Mouse (Mus musculus) adrenal gland, postnatal 10 days (tissue): ENCODE data around the gene Pik3ca. TPM values are rescaled to one million over a fixed set of nuclear protein-coding genes. Genes with fewer than 3 reads are reported as not detected.

Experiments
- DNase-seq: peaks from one replicate; pipeline ENCODE4 v3.0.0; 2021; ENCODE audit warnings: mixed read lengths
- total RNA-seq, 2 experiments: library from RNA; stranded (reverse); gene quantifications; 2 replicates each; pipeline ENCODE4 v1.2.3; 2021

The Pik3ca gene
- total RNA-seq, 2 experiments from 2014 or later, result 36.0 to 44.2 TPM

DNA sequence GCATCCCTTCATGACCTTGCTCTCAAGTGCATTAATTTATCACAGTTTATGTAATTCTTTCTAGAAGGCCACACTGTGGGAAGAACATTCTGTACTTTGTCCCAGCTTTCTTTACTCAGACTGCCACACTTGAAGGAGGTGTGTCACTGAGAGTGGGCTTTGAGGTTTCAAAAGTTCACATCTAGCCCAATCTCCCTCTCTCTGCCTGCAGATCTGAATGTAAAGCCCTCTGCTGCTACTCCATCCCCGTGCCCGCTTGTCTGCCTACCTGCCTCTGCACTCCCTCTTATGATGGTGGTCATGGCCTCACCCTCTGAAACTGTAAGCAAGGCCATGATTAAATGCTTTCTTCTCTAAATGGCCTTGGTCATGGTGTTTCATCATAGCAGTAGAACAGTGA is 102.9 kb downstream of the Pik3ca start:
- DNase-seq, result no peak

- no peak for DNase-seq
Observed at GRCm38 (mm10) chr3:32505841-32506240, 108.4 kb downstream of the Pik3ca start.

DNA sequence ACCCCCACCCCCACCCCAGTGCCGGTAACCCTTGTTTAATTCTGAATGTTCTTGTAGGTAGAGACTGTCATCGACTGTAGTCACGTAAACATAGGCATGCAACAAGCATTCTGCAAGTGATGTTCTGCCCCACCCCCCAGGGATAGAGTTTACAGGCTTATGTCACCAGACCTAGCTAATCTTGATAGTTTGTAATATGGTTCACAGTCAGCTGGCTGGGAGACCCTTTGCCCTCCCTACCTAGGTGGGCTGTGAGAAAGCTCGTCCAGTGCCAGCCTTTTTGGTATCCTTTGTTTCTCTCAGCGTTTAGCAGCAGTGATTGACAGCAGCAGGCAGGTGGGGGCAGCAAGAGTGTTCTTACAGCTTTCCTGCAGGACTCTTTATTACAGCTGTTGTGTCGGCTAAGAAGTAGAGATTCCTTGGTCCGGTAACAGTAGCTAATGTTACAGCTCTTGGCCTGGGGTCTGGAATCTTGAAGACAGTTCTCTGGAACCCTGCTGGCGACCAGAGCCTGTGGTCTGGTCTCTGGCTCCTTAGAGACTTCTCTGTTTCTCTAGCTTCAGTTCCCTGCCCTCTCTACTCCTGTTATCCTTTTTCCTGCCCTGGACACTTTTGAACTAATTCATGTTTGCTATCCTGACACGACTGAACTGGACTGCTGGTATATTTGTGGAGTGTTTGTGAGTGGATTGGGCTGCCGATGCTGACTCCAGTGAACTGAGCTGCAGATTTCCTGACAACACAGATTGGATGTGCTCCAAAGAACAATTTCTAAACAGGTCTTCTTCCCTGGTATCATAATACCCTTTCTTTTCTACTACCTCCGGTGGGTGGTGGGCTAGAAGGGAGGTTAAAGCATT is 109.1 kb downstream of the Pik3ca start:
- DNase-seq, result no peak

DNA sequence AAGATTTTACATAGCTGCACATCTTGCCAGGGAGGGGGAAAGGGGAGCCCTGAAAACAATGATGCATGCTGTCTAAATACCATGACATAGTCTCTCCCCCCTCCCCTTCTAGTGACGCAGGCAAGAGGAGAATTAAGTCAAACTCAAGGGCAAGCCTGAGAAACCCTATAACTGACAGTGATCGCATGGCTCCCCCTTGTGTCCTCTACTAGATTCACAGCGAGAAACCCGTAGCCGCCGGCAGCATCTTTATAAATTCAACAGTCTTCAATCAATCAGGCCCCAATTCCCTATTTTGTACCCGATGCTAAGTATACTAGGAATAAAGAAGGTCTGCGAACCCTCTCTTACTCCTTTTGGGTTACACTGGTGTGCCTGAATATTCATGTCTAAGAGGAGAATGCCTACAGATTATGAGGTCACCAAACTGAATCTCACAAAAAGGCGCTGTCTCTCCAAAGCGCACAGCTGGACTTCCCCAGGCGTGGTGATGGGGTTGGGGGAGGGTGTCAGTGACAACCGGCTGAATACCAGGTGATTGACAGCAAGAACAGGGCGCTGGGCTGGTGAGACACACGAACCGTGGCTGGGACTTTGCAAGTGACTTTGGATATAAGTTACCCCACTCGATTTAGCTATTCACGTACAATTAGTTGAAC is 111.3 kb downstream of the Pik3ca start:
- DNase-seq, result peak; percentile 80

- DNase-seq, result no peak
Observed at GRCm38 (mm10) chr3:32509496-32510374, 112.3 kb downstream of the Pik3ca start, which contains the start of gene Zfp639. Zfp639 (plus strand) TSS chr3:32510259.

DNA sequence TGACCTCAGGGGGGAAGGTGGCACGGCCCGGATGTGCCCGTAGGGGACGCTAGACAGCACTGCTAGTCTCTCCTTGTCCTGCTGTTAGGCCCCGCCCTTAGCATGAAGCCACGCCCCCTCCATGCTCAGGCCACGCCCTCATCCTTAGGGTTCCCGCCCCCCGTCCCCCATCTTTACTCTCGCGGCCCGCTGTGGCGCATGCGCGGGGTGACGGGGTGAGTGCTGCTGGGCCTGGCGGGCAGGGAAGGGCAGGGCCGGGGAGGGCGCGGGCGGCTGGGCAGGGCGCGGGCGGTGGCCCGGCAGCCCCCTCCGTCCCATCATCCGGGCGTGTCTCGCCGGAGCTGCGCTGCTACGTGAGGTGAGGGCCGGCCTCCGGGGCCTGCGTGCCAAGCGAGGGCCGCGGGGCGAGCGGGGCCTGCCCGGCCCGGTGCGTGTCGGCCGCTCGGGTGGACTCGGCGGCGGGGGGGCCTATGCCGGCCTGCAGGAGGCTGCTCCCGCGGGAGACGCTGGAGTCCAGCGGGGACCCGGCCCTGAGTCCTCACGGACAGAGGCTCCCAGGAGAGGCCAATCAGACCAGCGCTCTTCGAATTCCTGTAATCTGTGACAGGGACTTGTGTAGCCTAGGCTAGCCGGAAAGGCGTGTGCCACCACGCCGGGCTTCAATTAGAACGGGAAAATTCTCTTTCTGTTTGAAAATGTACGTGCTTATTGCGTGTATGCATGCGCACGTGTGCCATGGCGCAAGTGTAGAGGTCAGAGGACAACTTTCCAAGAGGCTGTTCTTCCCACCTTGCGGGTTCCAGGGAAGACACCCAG is 113.1 kb downstream of the Pik3ca start:
- DNase-seq, result peak; percentile 99

DNA sequence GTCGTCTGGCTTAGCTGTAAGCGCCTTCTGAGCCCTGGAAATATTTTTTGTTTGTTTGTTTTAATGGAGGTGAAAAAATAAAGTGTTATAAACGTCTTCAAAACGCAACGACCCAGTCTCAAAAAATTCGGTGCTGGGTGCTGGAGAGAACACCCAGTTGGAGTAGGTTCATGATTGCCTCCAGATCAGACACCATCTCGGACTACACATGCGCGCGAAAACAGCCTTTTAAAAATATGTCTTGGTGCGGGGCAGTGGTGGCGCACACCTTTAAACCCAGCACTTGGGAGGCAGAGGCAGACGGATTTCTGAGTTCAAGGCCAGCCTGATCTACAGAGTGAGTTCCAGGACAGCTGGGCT is 113.7 kb downstream of the Pik3ca start:
- DNase-seq, result peak; percentile 39

DNA sequence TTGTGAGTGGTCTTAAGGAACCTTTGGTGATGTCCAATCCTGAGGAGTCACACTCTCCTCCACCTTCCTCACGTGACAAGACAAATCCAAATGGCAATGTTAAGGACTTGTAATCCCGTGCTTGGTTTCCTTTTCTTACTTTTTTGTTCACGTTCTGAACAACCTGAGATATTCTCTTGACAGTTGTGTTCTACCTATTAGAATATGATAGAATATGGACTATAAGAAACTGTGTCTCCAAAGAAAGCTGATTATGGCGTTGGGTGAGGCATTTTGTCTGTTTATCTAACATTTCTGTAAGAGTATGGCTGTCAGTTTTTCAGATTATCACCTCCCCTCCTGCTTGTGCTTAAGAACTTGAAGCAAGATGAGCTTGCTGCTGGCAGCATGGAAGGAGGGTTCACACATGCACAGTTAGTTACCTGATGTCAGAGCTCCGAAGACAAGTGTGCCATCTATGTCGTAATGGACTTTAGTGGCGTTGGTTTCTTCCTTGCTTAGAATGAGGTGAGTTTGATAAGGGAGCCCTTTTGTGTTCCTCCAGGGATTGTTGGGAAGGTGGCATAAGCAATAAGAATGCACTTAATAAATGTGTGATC is 115.3 kb downstream of the Pik3ca start:
- DNase-seq, result no peak

DNA sequence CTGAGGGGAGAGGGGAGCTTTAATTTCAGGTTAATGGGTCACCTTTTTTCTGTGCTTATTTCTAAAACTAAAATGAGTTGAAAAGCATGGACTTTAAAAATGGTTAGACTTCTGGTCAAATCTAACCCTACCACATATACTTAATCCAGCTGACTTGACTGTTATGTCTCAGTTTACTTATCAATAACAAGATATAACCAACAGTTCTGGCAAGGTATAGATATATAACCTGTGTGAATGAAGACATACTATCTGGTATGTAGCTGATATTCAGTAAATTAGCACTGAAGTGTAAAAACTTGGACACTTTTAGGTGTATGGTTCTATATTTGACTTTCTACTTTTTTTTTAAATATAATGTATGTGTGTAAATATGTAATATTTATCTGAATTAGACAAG is 116.1 kb downstream of the Pik3ca start:
- DNase-seq, result no peak

Other genes starting within 250 kb of the Pik3ca start
- gene Zmat3, start 31.7 kb upstream of the Pik3ca start, total RNA-seq, result 10 to 100 TPM; 13.3 to 14.8 TPM
- gene Kcnmb3, start 94.6 kb downstream of the Pik3ca start, total RNA-seq, result under 1 TPM; 0.39 to 0.61 TPM
- gene Zfp639, start 112.6 kb downstream of the Pik3ca start, total RNA-seq, result 10 to 100 TPM; 35.2 to 40.1 TPM
- 100 to 1,000 TPM in 1 of 2 experiments, 10 to 100 TPM in 1; 90.5 to 101 TPM for gene Mfn1, start 131.8 kb downstream of the Pik3ca start, total RNA-seq
- 10 to 100 TPM; 37.2 to 50.5 TPM for gene Gnb4, start 218.9 kb downstream of the Pik3ca start, total RNA-seq